ENCODE assay signal across 10 mouse cellular contexts in genomic region chr6:71164394-71164793, GRCm38 (mm10). TPM values are rescaled to one million over a fixed set of nuclear protein-coding genes. Genes with fewer than 3 reads are reported as not detected.
DNase-seq lines count a peak whose midpoint lies in the region; ATAC-seq and TF ChIP-seq lines count a peak whose summit lies in the region.
"Had no signal": no experiment of that assay in that cellular context is flagged by ENCODE, and none has a peak within 500 bp of the region (broad histone marks: within the 10 kb centered on the region; RNA-seq: fewer than 3 reads in every experiment).

No protein-coding gene starts in this region.

- TF ChIP-seq CTCF in forebrain, postnatal 0 days (IDR thresholded peaks at IDR 0.05; ENCODE audit: low read depth) = no peak
- TF ChIP-seq CTCF in liver, postnatal 0 days (IDR thresholded peaks at IDR 0.05; ENCODE audit: low read depth) = 0 out of 2 replicates have a peak, but pooled peaks have one; percentile 23

- H3K4me1 ChIP-seq in forebrain, postnatal 0 days (ENCODE audit: insufficient read depth) = no peaks in the 10 kb centered on the region
- H3K4me1 ChIP-seq in forebrain, embryonic 12.5 days = no peaks in the 10 kb centered on the region
- no peaks in the 10 kb centered on the region for H3K4me1 ChIP-seq in embryonic facial prominence, embryonic 12.5 days
- H3K4me1 ChIP-seq in liver, postnatal 0 days (ENCODE audit: insufficient read depth) = peaks cover 4% of the 10 kb centered on the region

- no peak overlapping the region for H3K27ac ChIP-seq in forebrain, postnatal 0 days (ENCODE audit: low read depth, low read length)
- no peak overlapping the region for H3K27ac ChIP-seq in forebrain, embryonic 12.5 days
- H3K27ac ChIP-seq in embryonic facial prominence, embryonic 12.5 days = no peak overlapping the region
- H3K27ac ChIP-seq in liver, postnatal 0 days (ENCODE audit: low read depth) = no peak overlapping the region

- no peaks in the 10 kb centered on the region for H3K9me3 ChIP-seq in forebrain, postnatal 0 days (ENCODE audit: low read length)
- no peaks in the 10 kb centered on the region for H3K9me3 ChIP-seq in forebrain, embryonic 12.5 days
- H3K9me3 ChIP-seq in embryonic facial prominence, embryonic 12.5 days = no peaks in the 10 kb centered on the region
- H3K9me3 ChIP-seq in liver, postnatal 0 days (ENCODE audit: low read length) = no peaks in the 10 kb centered on the region

- TF ChIP-seq EP300 in liver, postnatal 0 days (IDR thresholded peaks at IDR 0.05; ENCODE audit: low read depth) = no peak

- H3K27me3 ChIP-seq in forebrain, postnatal 0 days (ENCODE audit: insufficient read depth, low read length) = no peaks in the 10 kb centered on the region
- no peaks in the 10 kb centered on the region for H3K27me3 ChIP-seq in forebrain, embryonic 12.5 days
- no peaks in the 10 kb centered on the region for H3K27me3 ChIP-seq in embryonic facial prominence, embryonic 12.5 days
- no peaks in the 10 kb centered on the region for H3K27me3 ChIP-seq in liver, postnatal 0 days (ENCODE audit: insufficient read depth, low read length)

- no peaks in the 10 kb centered on the region for H3K36me3 ChIP-seq in forebrain, postnatal 0 days (ENCODE audit: insufficient read depth)
- no peaks in the 10 kb centered on the region for H3K36me3 ChIP-seq in forebrain, embryonic 12.5 days (replicated peaks)
- no peaks in the 10 kb centered on the region for H3K36me3 ChIP-seq in embryonic facial prominence, embryonic 12.5 days
- H3K36me3 ChIP-seq in liver, postnatal 0 days (replicated peaks; ENCODE audit: insufficient read depth, low read length) = no peaks in the 10 kb centered on the region

- 21% methylated on average over 6 of the region's 6 CpGs for whole genome bisulfite sequencing in forebrain, postnatal 0 days
- 24% methylated on average over 6 of the region's 6 CpGs for WGBS in forebrain, embryonic 12.5 days
- 25% methylated on average over 6 of the region's 6 CpGs for WGBS in embryonic facial prominence, embryonic 12.5 days
- WGBS in liver, postnatal 0 days (ENCODE audit: insufficient replicate concordance) = 33% methylated on average over 6 of the region's 6 CpGs

- H3K4me3 ChIP-seq in forebrain, postnatal 0 days (ENCODE audit: low read depth, low read length) = no peak overlapping the region
- H3K4me3 ChIP-seq in forebrain, embryonic 12.5 days (replicated peaks) = no peak overlapping the region
- H3K4me3 ChIP-seq in embryonic facial prominence, embryonic 12.5 days = no peak overlapping the region
- H3K4me3 ChIP-seq in liver, postnatal 0 days (ENCODE audit: low read depth, low read length) = no peak overlapping the region

- peak; percentile 20; the same call in 1 of the 2 replicates for ATAC-seq in forebrain, postnatal 0 days
- no peak for ATAC-seq in forebrain, embryonic 12.5 days (ENCODE audit: low FRiP score)
- peak; percentile 60; the same call in 1 of the 2 replicates for ATAC-seq in embryonic facial prominence, embryonic 12.5 days (ENCODE audit: insufficient number of reproducible peaks, insufficient read depth, low FRiP score, low TSS enrichment)
- peak; percentile 43 for ATAC-seq in liver, postnatal 0 days
- no peak for ATAC-seq in erythroblast, adult 5-6 weeks (replicated peaks; ENCODE audit: low FRiP score, poor library complexity, severe bottlenecking)

- no peak overlapping the region for H3K9ac ChIP-seq in forebrain, postnatal 0 days
- H3K9ac ChIP-seq in forebrain, embryonic 12.5 days = no peak overlapping the region
- H3K9ac ChIP-seq in embryonic facial prominence, embryonic 12.5 days = no peak overlapping the region
- no peak overlapping the region for H3K9ac ChIP-seq in liver, postnatal 0 days (replicated peaks)

- no peak overlapping the region for H3K4me2 ChIP-seq in forebrain, postnatal 0 days (ENCODE audit: low read depth)
- H3K4me2 ChIP-seq in forebrain, embryonic 12.5 days = no peak overlapping the region
- no peak overlapping the region for H3K4me2 ChIP-seq in embryonic facial prominence, embryonic 12.5 days (replicated peaks)
- H3K4me2 ChIP-seq in liver, postnatal 0 days (ENCODE audit: low read depth, low read length) = no peak overlapping the region

- DNase-seq in forebrain, postnatal 0 days = no peak
- peak; percentile 16 for DNase-seq in 3T3-L1 (ENCODE audit: low read depth, low spot score)
- DNase-seq in liver, postnatal 0 days = peak; percentile 51
- no peak for DNase-seq in right cerebral cortex, postnatal 36 days (ENCODE audit: low spot score in 2 of 2)
- no peak for DNase-seq in cerebellum, postnatal 14 days
- DNase-seq: cerebellum, postnatal 36 days had no signal

RNA-seq across cellular contexts. Expression of gene Thnsl2, which starts 20.2 kb away (rescaled TPM):
- 4.0 and 5.2 TPM in 2 replicates for total RNA-seq in forebrain, postnatal 0 days (2014; rRNA removed)
- polyA plus RNA-seq in forebrain, postnatal 0 days (2015; fragmentation: Nextera tagmentation; extraction: Ambion mirVana) = 4.6 and 6.1 TPM in 2 replicates
- polyA plus RNA-seq in forebrain, embryonic 12.5 days (2016; fragmentation: Nextera tagmentation; extraction: Ambion mirVana) = 3.3 and 3.4 TPM in 2 replicates
- 4.9 and 5.3 TPM in 2 replicates for polyA plus RNA-seq in embryonic facial prominence, embryonic 12.5 days (2016; fragmentation: Nextera tagmentation; extraction: Ambion mirVana)
- 35.4 and 35.8 TPM in 2 replicates for polyA plus RNA-seq in liver, postnatal 0 days (2015; fragmentation: Nextera tagmentation; extraction: Ambion mirVana)
- not detected in 2 replicates for total RNA-seq in erythroblast, adult 5-6 weeks (2015; ENCODE audit: low replicate concordance)
- not detected in 2 replicates for total RNA-seq in erythroblast, adult 5-6 weeks (2017; ENCODE audit: low replicate concordance)

RNA-seq across cellular contexts. Expression of gene Fabp1, which starts 35.2 kb away (rescaled TPM):
- not detected in 2 replicates for total RNA-seq in forebrain, postnatal 0 days (2014; rRNA removed)
- polyA plus RNA-seq in forebrain, postnatal 0 days (2015; fragmentation: Nextera tagmentation; extraction: Ambion mirVana) = not detected in 2 replicates
- not detected in 2 replicates for polyA plus RNA-seq in forebrain, embryonic 12.5 days (2016; fragmentation: Nextera tagmentation; extraction: Ambion mirVana)
- not detected in 2 replicates for polyA plus RNA-seq in embryonic facial prominence, embryonic 12.5 days (2016; fragmentation: Nextera tagmentation; extraction: Ambion mirVana)
- 6,645 and 7,607 TPM in 2 replicates for polyA plus RNA-seq in liver, postnatal 0 days (2015; fragmentation: Nextera tagmentation; extraction: Ambion mirVana)
- not detected in 2 replicates for total RNA-seq in erythroblast, adult 5-6 weeks (2015; ENCODE audit: low replicate concordance)
- not detected in 2 replicates for total RNA-seq in erythroblast, adult 5-6 weeks (2017; ENCODE audit: low replicate concordance)
- polyA plus RNA-seq: heart, embryonic 14.5 days had no signal

Comparison
In these comparisons a context has a peak if more than half of its experiments do, and no peak if none do; other contexts are left out.
1. ATAC-seq: peak in forebrain, postnatal 0 days (single experiment), embryonic facial prominence, embryonic 12.5 days (single experiment) and liver, postnatal 0 days (single experiment); none in forebrain, embryonic 12.5 days (single experiment) and erythroblast, adult 5-6 weeks (single experiment).
2. DNase-seq: peak in 3T3-L1 (single experiment) and liver, postnatal 0 days (single experiment); none in forebrain, postnatal 0 days (single experiment), right cerebral cortex, postnatal 36 days (0 of 2) and cerebellum, postnatal 14 days (0 of 2).
3. RNA of gene Fabp1, which starts 35.2 kb away (polyA plus RNA-seq): 6,645 to 7,607 TPM in liver, postnatal 0 days; not detected in forebrain, postnatal 0 days, not detected in forebrain, embryonic 12.5 days and not detected in embryonic facial prominence, embryonic 12.5 days; every median in the first group is over 1,000 times any median in the second.